In genomic region chr2:74684106-74684505, GRCm38 (mm10) we compare ENCODE assay signal across 24 mouse cellular contexts. TPM values are rescaled to one million over a fixed set of nuclear protein-coding genes. Genes with fewer than 3 reads are reported as not detected.
DNase-seq lines count a peak whose midpoint lies in the region; ATAC-seq and TF ChIP-seq lines count a peak whose summit lies in the region.
"Had no signal": no experiment of that assay in that cellular context is flagged by ENCODE, and none has a peak within 500 bp of the region (broad histone marks: within the 10 kb centered on the region; RNA-seq: fewer than 3 reads in every experiment).

No protein-coding gene starts in this region.

- peak; percentile 44 for DNase-seq in hindbrain, embryonic 10.5 days (ENCODE audit: low spot score)
- DNase-seq in hindbrain, embryonic 11.5 days (ENCODE audit: low spot score): no peak
- no peak for DNase-seq in lung, embryonic 14.5 days
- DNase-seq in lung, postnatal 25 days (ENCODE audit: low spot score): no peak
- no peak for DNase-seq in limb, embryonic 14.5 days (ENCODE audit: low spot score)
- peak; percentile 11 for DNase-seq in stomach, postnatal 0 days (ENCODE audit: low spot score)
- DNase-seq in layer of hippocampus, postnatal 10 days (ENCODE audit: low spot score in 2 of 2): no peak
- DNase-seq in left cerebral cortex, adult 18-20 months (ENCODE audit: low spot score in 2 of 2): no peak
- DNase-seq: adrenal gland, adult 2 months; cerebellum, postnatal 25 days; heart, postnatal 14 days; lung, postnatal 4 days; right cerebral cortex, postnatal 4 days; thymus, postnatal 36 days had no signal

- peaks cover 17% of the 10 kb centered on the region for H3K4me1 ChIP-seq in hindbrain, embryonic 10.5 days (replicated peaks)
- peaks cover 8% of the 10 kb centered on the region for H3K4me1 ChIP-seq in hindbrain, embryonic 11.5 days (replicated peaks; ENCODE audit: control insufficient read depth, insufficient read depth, low read length)
- H3K4me1 ChIP-seq in lung, embryonic 14.5 days (ENCODE audit: insufficient read depth): no peaks in the 10 kb centered on the region
- H3K4me1 ChIP-seq in limb, embryonic 14.5 days (ENCODE audit: control insufficient read depth, insufficient read depth, low read length): no peaks in the 10 kb centered on the region
- no peaks in the 10 kb centered on the region for H3K4me1 ChIP-seq in stomach, postnatal 0 days (replicated peaks; ENCODE audit: control insufficient read depth, insufficient read depth)

- H3K27me3 ChIP-seq in hindbrain, embryonic 10.5 days (ENCODE audit: insufficient read depth, poor library complexity, severe bottlenecking): peaks cover 100% of the 10 kb centered on the region
- H3K27me3 ChIP-seq in hindbrain, embryonic 11.5 days (ENCODE audit: control insufficient read depth, insufficient read depth, low read length): peaks cover 90% of the 10 kb centered on the region
- H3K27me3 ChIP-seq in lung, embryonic 14.5 days (ENCODE audit: insufficient read depth, low read length): peaks cover 98% of the 10 kb centered on the region
- H3K27me3 ChIP-seq in limb, embryonic 14.5 days (ENCODE audit: control insufficient read depth, insufficient read depth, low read length): peaks cover 32% of the 10 kb centered on the region
- H3K27me3 ChIP-seq in stomach, postnatal 0 days (ENCODE audit: control insufficient read depth, insufficient read depth, low read length): peaks cover 54% of the 10 kb centered on the region

- TF ChIP-seq POLR2A in limb, embryonic 14.5 days (IDR thresholded peaks at IDR 0.05; ENCODE audit: borderline replicate concordance, extremely low read depth, insufficient read depth, insufficient read length): no peak

- TF ChIP-seq CTCF in lung, embryonic 14.5 days (IDR thresholded peaks at IDR 0.05; ENCODE audit: low read depth): no peak
- TF ChIP-seq CTCF in stomach, postnatal 0 days (IDR thresholded peaks at IDR 0.05; ENCODE audit: low read depth): no peak

- no peak overlapping the region for H3K4me2 ChIP-seq in hindbrain, embryonic 11.5 days (replicated peaks; ENCODE audit: low read depth, low read length)
- no peak overlapping the region for H3K4me2 ChIP-seq in lung, embryonic 14.5 days
- peak overlapping the region; percentile 96 for H3K4me2 ChIP-seq in limb, embryonic 14.5 days (replicated peaks; ENCODE audit: low read depth, low read length, severe bottlenecking)
- H3K4me2 ChIP-seq in stomach, postnatal 0 days (replicated peaks; ENCODE audit: low read depth): no peak overlapping the region
- H3K4me2 ChIP-seq: heart, embryonic 11.5 days; midbrain, embryonic 13.5 days had no signal

- no peaks in the 10 kb centered on the region for H3K9me3 ChIP-seq in hindbrain, embryonic 10.5 days
- H3K9me3 ChIP-seq in hindbrain, embryonic 11.5 days (ENCODE audit: control insufficient read depth, low read length): no peaks in the 10 kb centered on the region
- H3K9me3 ChIP-seq in lung, embryonic 14.5 days (ENCODE audit: low read depth, low read length): no peaks in the 10 kb centered on the region
- no peaks in the 10 kb centered on the region for H3K9me3 ChIP-seq in limb, embryonic 14.5 days (ENCODE audit: control insufficient read depth, low read length)
- no peaks in the 10 kb centered on the region for H3K9me3 ChIP-seq in stomach, postnatal 0 days (ENCODE audit: control insufficient read depth, low read length)
- H3K9me3 ChIP-seq: midbrain, embryonic 13.5 days had no signal

- H3K9ac ChIP-seq in hindbrain, embryonic 11.5 days (ENCODE audit: low read depth, low read length): no peak overlapping the region
- no peak overlapping the region for H3K9ac ChIP-seq in lung, embryonic 14.5 days
- peak overlapping the region; percentile 99 for H3K9ac ChIP-seq in limb, embryonic 14.5 days (ENCODE audit: low read depth, low read length, severe bottlenecking)
- H3K9ac ChIP-seq in stomach, postnatal 0 days (ENCODE audit: low read length): no peak overlapping the region
- H3K9ac ChIP-seq: midbrain, embryonic 13.5 days had no signal

- ATAC-seq in hindbrain, embryonic 11.5 days (ENCODE audit: low FRiP score): no peak
- ATAC-seq in lung, embryonic 14.5 days (ENCODE audit: insufficient read depth): no peak
- no peak for ATAC-seq in limb, embryonic 14.5 days (ENCODE audit: low FRiP score, low read depth)
- ATAC-seq in stomach, postnatal 0 days (ENCODE audit: low FRiP score, low TSS enrichment): no peak
- ATAC-seq: forebrain, embryonic 14.5 days had no signal

- no peak for TF ChIP-seq EP300 in stomach, postnatal 0 days (optimal IDR thresholded peaks at IDR 0.05)

- under 1% methylated on average over 12 of the region's 12 CpGs for WGBS in hindbrain, embryonic 10.5 days
- WGBS in hindbrain, embryonic 11.5 days: 2% methylated on average over 12 of the region's 12 CpGs
- WGBS in lung, embryonic 14.5 days: 2% methylated on average over 12 of the region's 12 CpGs
- 11% methylated on average over 12 of the region's 12 CpGs for WGBS in limb, embryonic 14.5 days
- 4% methylated on average over 12 of the region's 12 CpGs for WGBS in stomach, postnatal 0 days

- no peak overlapping the region for H3K27ac ChIP-seq in hindbrain, embryonic 10.5 days
- no peak overlapping the region for H3K27ac ChIP-seq in hindbrain, embryonic 11.5 days (ENCODE audit: low read depth, low read length)
- H3K27ac ChIP-seq in lung, embryonic 14.5 days (ENCODE audit: low read depth): no peak overlapping the region
- peak overlapping the region; percentile 97 for H3K27ac ChIP-seq in limb, embryonic 14.5 days (replicated peaks; ENCODE audit: low read depth, low read length)
- no peak overlapping the region for H3K27ac ChIP-seq in stomach, postnatal 0 days (replicated peaks)
- H3K27ac ChIP-seq: midbrain, embryonic 13.5 days had no signal

- no peaks in the 10 kb centered on the region for H3K36me3 ChIP-seq in hindbrain, embryonic 10.5 days
- H3K36me3 ChIP-seq in hindbrain, embryonic 11.5 days (ENCODE audit: control insufficient read depth, insufficient read depth, low read length): no peaks in the 10 kb centered on the region
- no peaks in the 10 kb centered on the region for H3K36me3 ChIP-seq in lung, embryonic 14.5 days (ENCODE audit: insufficient read depth)
- H3K36me3 ChIP-seq in limb, embryonic 14.5 days (ENCODE audit: control insufficient read depth, insufficient read depth, low read length): peaks cover 23% of the 10 kb centered on the region
- no peaks in the 10 kb centered on the region for H3K36me3 ChIP-seq in stomach, postnatal 0 days (ENCODE audit: control insufficient read depth, insufficient read depth, low read length)
- H3K36me3 ChIP-seq: midbrain, embryonic 13.5 days had no signal

- H3K4me3 ChIP-seq in hindbrain, embryonic 10.5 days: no peak overlapping the region
- no peak overlapping the region for H3K4me3 ChIP-seq in hindbrain, embryonic 11.5 days (ENCODE audit: low read depth, low read length)
- H3K4me3 ChIP-seq in lung, embryonic 14.5 days (ENCODE audit: low read depth, low read length): peak overlapping the region; percentile 11; the same call in 1 of the 2 replicates
- peak overlapping the region; percentile 74 for H3K4me3 ChIP-seq in limb, embryonic 14.5 days (replicated peaks; ENCODE audit: low read length)
- no peak overlapping the region for H3K4me3 ChIP-seq in stomach, postnatal 0 days (ENCODE audit: low read depth, low read length)
- H3K4me3 ChIP-seq: midbrain, embryonic 13.5 days had no signal

RNA-seq across cellular contexts. Expression of gene Hoxd11, which starts 4.7 kb away (rescaled TPM):
- polyA plus RNA-seq in hindbrain, embryonic 10.5 days (2016; fragmentation: Nextera tagmentation; extraction: Ambion mirVana): not detected in 2 replicates
- polyA plus RNA-seq in hindbrain, embryonic 11.5 days (2014; fragmentation: Nextera tagmentation; extraction: Ambion mirVana): not detected in 2 replicates
- polyA plus RNA-seq in lung, embryonic 14.5 days (2014; fragmentation: Nextera tagmentation; extraction: Ambion mirVana): not detected in 2 replicates
- polyA plus RNA-seq in limb, embryonic 14.5 days (2012; rRNA removed): 40.0 and 60.8 TPM in 2 replicates
- 21.4 and 30.0 TPM in 2 replicates for polyA plus RNA-seq in limb, embryonic 14.5 days (2014; fragmentation: Nextera tagmentation; extraction: Ambion mirVana)
- not detected in 2 replicates for polyA plus RNA-seq in stomach, postnatal 0 days (2015; fragmentation: Nextera tagmentation; extraction: Ambion mirVana)
- total RNA-seq in layer of hippocampus, postnatal 10 days (2021): not detected
- total RNA-seq in left cerebral cortex, adult 18-20 months (2021): not detected
- total RNA-seq: adrenal gland, adult 2 months; heart, postnatal 14 days; layer of hippocampus, postnatal 25 days; left cerebral cortex, postnatal 36 days; MEL had no signal
- polyA plus RNA-seq: adrenal gland, adult 2 months; forebrain, embryonic 14.5 days; heart, embryonic 11.5 days; hindbrain, embryonic 16.5 days; liver, embryonic 16.5 days; midbrain, embryonic 13.5 days; testis, adult 2 months had no signal

RNA-seq across cellular contexts. Expression of gene Hoxd10, which starts 7.6 kb away (rescaled TPM):
- polyA plus RNA-seq in hindbrain, embryonic 10.5 days (2016; fragmentation: Nextera tagmentation; extraction: Ambion mirVana): not detected in 2 replicates
- polyA plus RNA-seq in hindbrain, embryonic 11.5 days (2014; fragmentation: Nextera tagmentation; extraction: Ambion mirVana): 0.13 TPM in 1 of 2 replicates, not detected in the other
- polyA plus RNA-seq in lung, embryonic 14.5 days (2014; fragmentation: Nextera tagmentation; extraction: Ambion mirVana): 0.14 TPM in 1 of 2 replicates, not detected in the other
- polyA plus RNA-seq in limb, embryonic 14.5 days (2012; rRNA removed): 37.9 and 39.4 TPM in 2 replicates
- polyA plus RNA-seq in limb, embryonic 14.5 days (2014; fragmentation: Nextera tagmentation; extraction: Ambion mirVana): 18.3 and 26.1 TPM in 2 replicates
- 0.10 TPM in 1 of 2 replicates, not detected in the other for polyA plus RNA-seq in stomach, postnatal 0 days (2015; fragmentation: Nextera tagmentation; extraction: Ambion mirVana)
- not detected for total RNA-seq in layer of hippocampus, postnatal 10 days (2021)
- not detected for total RNA-seq in left cerebral cortex, adult 18-20 months (2021)
- total RNA-seq: adrenal gland, adult 2 months; layer of hippocampus, postnatal 25 days; left cerebral cortex, postnatal 36 days; MEL had no signal
- polyA plus RNA-seq: adrenal gland, adult 2 months; forebrain, embryonic 14.5 days; hindbrain, embryonic 16.5 days; liver, embryonic 16.5 days; midbrain, embryonic 13.5 days had no signal

RNA-seq across cellular contexts. Expression of gene Hoxd12, which starts 9.3 kb away (rescaled TPM):
- not detected in 2 replicates for polyA plus RNA-seq in hindbrain, embryonic 10.5 days (2016; fragmentation: Nextera tagmentation; extraction: Ambion mirVana)
- polyA plus RNA-seq in hindbrain, embryonic 11.5 days (2014; fragmentation: Nextera tagmentation; extraction: Ambion mirVana): not detected in 2 replicates
- not detected in 2 replicates for polyA plus RNA-seq in lung, embryonic 14.5 days (2014; fragmentation: Nextera tagmentation; extraction: Ambion mirVana)
- 43.3 and 58.3 TPM in 2 replicates for polyA plus RNA-seq in limb, embryonic 14.5 days (2012; rRNA removed)
- polyA plus RNA-seq in limb, embryonic 14.5 days (2014; fragmentation: Nextera tagmentation; extraction: Ambion mirVana): 38.4 and 53.0 TPM in 2 replicates
- not detected in 2 replicates for polyA plus RNA-seq in stomach, postnatal 0 days (2015; fragmentation: Nextera tagmentation; extraction: Ambion mirVana)
- not detected for total RNA-seq in layer of hippocampus, postnatal 10 days (2021)
- total RNA-seq in left cerebral cortex, adult 18-20 months (2021): not detected
- total RNA-seq: adrenal gland, adult 2 months; gastrocnemius, postnatal 4 days; heart, postnatal 14 days; layer of hippocampus, postnatal 25 days; left cerebral cortex, postnatal 36 days; MEL had no signal
- polyA plus RNA-seq: adrenal gland, adult 2 months; forebrain, embryonic 14.5 days; heart, embryonic 11.5 days; hindbrain, embryonic 16.5 days; liver, embryonic 16.5 days; midbrain, embryonic 13.5 days; testis, adult 2 months had no signal

RNA-seq across cellular contexts. Expression of gene Hoxd9, which starts 13.4 kb away (rescaled TPM):
- not detected in 2 replicates for polyA plus RNA-seq in hindbrain, embryonic 10.5 days (2016; fragmentation: Nextera tagmentation; extraction: Ambion mirVana)
- 0.11 TPM in 1 of 2 replicates, not detected in the other for polyA plus RNA-seq in hindbrain, embryonic 11.5 days (2014; fragmentation: Nextera tagmentation; extraction: Ambion mirVana)
- 0.13 TPM in 1 of 2 replicates, not detected in the other for polyA plus RNA-seq in lung, embryonic 14.5 days (2014; fragmentation: Nextera tagmentation; extraction: Ambion mirVana)
- polyA plus RNA-seq in limb, embryonic 14.5 days (2012; rRNA removed): 19.6 and 25.7 TPM in 2 replicates
- 7.6 and 8.7 TPM in 2 replicates for polyA plus RNA-seq in limb, embryonic 14.5 days (2014; fragmentation: Nextera tagmentation; extraction: Ambion mirVana)
- 0.31 and 0.34 TPM in 2 replicates for polyA plus RNA-seq in stomach, postnatal 0 days (2015; fragmentation: Nextera tagmentation; extraction: Ambion mirVana)
- total RNA-seq in layer of hippocampus, postnatal 10 days (2021): not detected
- total RNA-seq in left cerebral cortex, adult 18-20 months (2021): not detected
- total RNA-seq: layer of hippocampus, postnatal 25 days; left cerebral cortex, postnatal 36 days; MEL had no signal
- polyA plus RNA-seq: forebrain, embryonic 14.5 days; heart, embryonic 11.5 days; hindbrain, embryonic 16.5 days; liver, embryonic 16.5 days; midbrain, embryonic 13.5 days had no signal

RNA-seq across cellular contexts. Expression of gene Hoxd13, which starts 16.0 kb away (rescaled TPM):
- not detected in 2 replicates for polyA plus RNA-seq in hindbrain, embryonic 10.5 days (2016; fragmentation: Nextera tagmentation; extraction: Ambion mirVana)
- 0.15 TPM in 1 of 2 replicates, not detected in the other for polyA plus RNA-seq in hindbrain, embryonic 11.5 days (2014; fragmentation: Nextera tagmentation; extraction: Ambion mirVana)
- not detected in 2 replicates for polyA plus RNA-seq in lung, embryonic 14.5 days (2014; fragmentation: Nextera tagmentation; extraction: Ambion mirVana)
- polyA plus RNA-seq in limb, embryonic 14.5 days (2012; rRNA removed): 109 and 150 TPM in 2 replicates
- 54.6 and 70.5 TPM in 2 replicates for polyA plus RNA-seq in limb, embryonic 14.5 days (2014; fragmentation: Nextera tagmentation; extraction: Ambion mirVana)
- not detected in 2 replicates for polyA plus RNA-seq in stomach, postnatal 0 days (2015; fragmentation: Nextera tagmentation; extraction: Ambion mirVana)
- total RNA-seq in layer of hippocampus, postnatal 10 days (2021): not detected
- total RNA-seq in left cerebral cortex, adult 18-20 months (2021): not detected
- total RNA-seq: adrenal gland, adult 2 months; gastrocnemius, postnatal 4 days; heart, postnatal 14 days; layer of hippocampus, postnatal 25 days; left cerebral cortex, postnatal 36 days; MEL had no signal
- polyA plus RNA-seq: adrenal gland, adult 2 months; forebrain, embryonic 14.5 days; heart, embryonic 11.5 days; hindbrain, embryonic 16.5 days; liver, embryonic 16.5 days; midbrain, embryonic 13.5 days; testis, adult 2 months had no signal

Comparison
In these comparisons a context has a peak if more than half of its experiments do, and no peak if none do; other contexts are left out.
1. DNase-seq: peak in hindbrain, embryonic 10.5 days (single experiment) and stomach, postnatal 0 days (single experiment); none in hindbrain, embryonic 11.5 days (single experiment), lung, embryonic 14.5 days (single experiment), lung, postnatal 25 days (single experiment), limb, embryonic 14.5 days (single experiment), layer of hippocampus, postnatal 10 days (0 of 2) and left cerebral cortex, adult 18-20 months (0 of 2).
2. H3K4me3 ChIP-seq: peak in lung, embryonic 14.5 days (single experiment) and limb, embryonic 14.5 days (single experiment); none in hindbrain, embryonic 10.5 days (single experiment), hindbrain, embryonic 11.5 days (single experiment) and stomach, postnatal 0 days (single experiment).
3. RNA of gene Hoxd11, which starts 4.7 kb away (polyA plus RNA-seq): 21.4 to 60.8 TPM in limb, embryonic 14.5 days; not detected in stomach, postnatal 0 days, not detected in hindbrain, embryonic 10.5 days, not detected in hindbrain, embryonic 11.5 days and not detected in lung, embryonic 14.5 days; every median in the first group is over 10 times any median in the second.
4. RNA of gene Hoxd10, which starts 7.6 kb away (polyA plus RNA-seq): 18.3 to 39.4 TPM in limb, embryonic 14.5 days; 0.13 TPM in hindbrain, embryonic 11.5 days, 0.10 TPM in stomach, postnatal 0 days, not detected in hindbrain, embryonic 10.5 days and 0.14 TPM in lung, embryonic 14.5 days; every median in the first group is over 10 times any median in the second.
5. RNA of gene Hoxd12, which starts 9.3 kb away (polyA plus RNA-seq): 38.4 to 58.3 TPM in limb, embryonic 14.5 days; not detected in hindbrain, embryonic 10.5 days, not detected in hindbrain, embryonic 11.5 days, not detected in lung, embryonic 14.5 days and not detected in stomach, postnatal 0 days; every median in the first group is over 10 times any median in the second.